Comparison of ENCODE assay signal across 22 mouse cellular contexts in the genomic region with DNA sequence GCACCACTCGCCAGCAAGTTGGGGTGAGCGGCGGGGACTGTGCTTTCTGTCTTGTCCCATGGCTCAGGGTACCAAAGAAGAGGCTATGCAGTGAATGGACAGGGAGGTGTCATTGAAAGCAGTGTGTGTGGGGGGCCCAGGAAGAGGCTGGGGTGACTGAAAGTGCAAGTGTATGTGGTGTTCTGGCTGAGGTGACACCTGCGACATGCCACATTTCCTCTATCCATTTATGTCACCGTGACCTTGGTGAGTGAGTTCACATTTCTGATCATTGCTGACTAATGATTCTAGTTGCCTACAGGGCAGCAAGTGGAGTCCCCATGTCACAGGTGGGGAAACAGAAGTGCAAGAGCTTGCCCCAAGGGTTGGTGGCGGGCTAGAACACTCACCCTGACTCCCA. TPM values are rescaled to one million over a fixed set of nuclear protein-coding genes. Genes with fewer than 3 reads are reported as not detected.
DNase-seq lines count a peak whose midpoint lies in the region; ATAC-seq lines count a peak whose summit lies in the region.
"Had no signal": no experiment of that assay in that cellular context is flagged by ENCODE, and none has a peak within 500 bp of the region (broad histone marks: within the 10 kb centered on the region; RNA-seq: fewer than 3 reads in every experiment).

No protein-coding gene starts in this region.

- DNase-seq in A20 (ENCODE audit: low read depth, low spot score) = peak; percentile 78
- DNase-seq in CD4-positive, CD25-positive, alpha-beta regulatory T cell, adult 2 months (ENCODE audit: low read depth, low spot score) = peak; percentile 61
- DNase-seq in T-cell, adult 2 months (ENCODE audit: low spot score) = peak; percentile 41
- DNase-seq in left cerebral cortex, adult 18-20 months (ENCODE audit: low spot score in 2 of 2) = no peak
- DNase-seq in gastrocnemius, postnatal 36 days = no peak
- no peak for DNase-seq in layer of hippocampus, postnatal 25 days (ENCODE audit: extremely low spot score in 1 of 2, low spot score in 1 of 2)
- DNase-seq in cerebellum, postnatal 14 days = no peak
- DNase-seq: adrenal gland, postnatal 25 days; cerebellum, adult 18-20 months; cerebellum, adult 9-11 months; embryo, embryonic 11 days; gastrocnemius, postnatal 10 days; heart, adult 2 months; heart, postnatal 14 days; kidney, adult 11 months had no signal

- peak; percentile 62 for ATAC-seq in inflammation-experienced regulatory T-cells, adult 6 months
- ATAC-seq: forebrain, embryonic 14.5 days had no signal

- intact Hi-C loops in gastrocnemius, postnatal 36 days (cut with DNase I) = loop anchor here (10.0 kb wide), 1 partner anchor 76 kb away; no protein-coding TSS in a partner anchor

RNA-seq across cellular contexts. Expression of a gene that starts 11.1 kb away (rescaled TPM):
- 1 to 10 TPM; 1.9 to 2.6 (median 2.5) TPM for polyA plus RNA-seq in inflammation-experienced regulatory T-cells, adult 6 months (2017; shearing (Covaris generic))
- total RNA-seq in left cerebral cortex, adult 18-20 months (2021) = 1 to 10 TPM; 1.3 to 1.6 TPM
- total RNA-seq in gastrocnemius, postnatal 36 days (2021) = under 1 TPM; 0.13 to 0.52 TPM
- 1 to 10 TPM; 1.3 to 2.1 TPM for total RNA-seq in layer of hippocampus, postnatal 25 days (2021)
- polyA plus RNA-seq: erythroblast, embryonic 14.5 days; forebrain, embryonic 14.5 days; hindbrain, embryonic 14.5 days had no signal

RNA-seq across cellular contexts. Expression of a gene that starts 32.3 kb away (rescaled TPM):
- polyA plus RNA-seq in inflammation-experienced regulatory T-cells, adult 6 months (2017; shearing (Covaris generic)) = 10 to 100 TPM; 11.2 to 23.6 (median 16.6) TPM
- total RNA-seq in left cerebral cortex, adult 18-20 months (2021) = under 1 TPM in 1 of 2 experiments, not detected in 1; 0.19 TPM
- total RNA-seq in gastrocnemius, postnatal 36 days (2021) = not detected
- under 1 TPM in 1 of 2 experiments, not detected in 1; 0.12 TPM for total RNA-seq in layer of hippocampus, postnatal 25 days (2021)
- total RNA-seq: adrenal gland, postnatal 25 days; gastrocnemius, postnatal 10 days had no signal
- polyA plus RNA-seq: embryonic facial prominence, embryonic 11.5 days; forebrain, embryonic 10.5 days; hindbrain, embryonic 14.5 days; intestine, embryonic 14.5 days had no signal

RNA-seq across cellular contexts. Expression of a gene that starts 50.5 kb away (rescaled TPM):
- 10 to 100 TPM; 25.7 to 42.0 (median 37.8) TPM for polyA plus RNA-seq in inflammation-experienced regulatory T-cells, adult 6 months (2017; shearing (Covaris generic))
- 1 to 10 TPM; 3.1 to 3.2 TPM for total RNA-seq in left cerebral cortex, adult 18-20 months (2021)
- total RNA-seq in gastrocnemius, postnatal 36 days (2021) = 1 to 10 TPM; 2.2 to 3.0 TPM
- total RNA-seq in layer of hippocampus, postnatal 25 days (2021) = 1 to 10 TPM; 6.0 to 6.1 TPM

Comparison
In these comparisons a context has a peak if more than half of its experiments do, and no peak if none do; other contexts are left out.
1. DNase-seq: peak in A20 (single experiment), CD4-positive, CD25-positive, alpha-beta regulatory T cell, adult 2 months (single experiment) and T-cell, adult 2 months (single experiment); none in left cerebral cortex, adult 18-20 months (0 of 2), gastrocnemius, postnatal 36 days (0 of 2), layer of hippocampus, postnatal 25 days (0 of 2) and cerebellum, postnatal 14 days (0 of 2).